Mouse (Mus musculus) MEL (cell line): ENCODE data around the gene Rxfp3. TPM values are rescaled to one million over a fixed set of nuclear protein-coding genes. Genes with fewer than 3 reads are reported as not detected.

ENCODE experiments used
- DNase-seq: peaks from one replicate; pipeline ENCODE4 v3.0.0; 2011; ENCODE audit warnings: low read depth, low spot score
- H3K27ac ChIP-seq: 2 replicates; pipeline ENCODE4 v1.5.1; 2012; ENCODE audit warnings: low read depth, mild to moderate bottlenecking, control low read depth, low read length, moderate library complexity; ENCODE audit not compliant: control insufficient read depth
- H3K27me3 ChIP-seq, 2 experiments: fragments of 150-350 bp in 1 of 2; sonication (generic) in 1 of 2; 2 replicates each; pipeline ENCODE4 v1.6.1; 2012; ENCODE audit warnings: low read length in 2 of 2, mild to moderate bottlenecking in 2 of 2, improper control_type of control experiment in 1 of 2, moderate library complexity in 1 of 2; ENCODE audit not compliant: insufficient read depth in 2 of 2, control insufficient read depth in 1 of 2
- H3K36me3 ChIP-seq, 2 experiments: 2 replicates each; pipeline ENCODE4 v1.6.1; 2012 to 2014; ENCODE audit warnings: low read length in 2 of 2, improper control_type of control experiment in 1 of 2, inconsistent platforms in 1 of 2, mild to moderate bottlenecking in 1 of 2; ENCODE audit not compliant: insufficient read depth in 2 of 2, control insufficient read depth in 1 of 2
- H3K4me1 ChIP-seq, 2 experiments: fragments of 150-350 bp in 1 of 2; sonication (generic) in 1 of 2; 2 replicates each; pipeline ENCODE4 v1.6.1; 2012; ENCODE audit warnings: low read length in 2 of 2, improper control_type of control experiment in 1 of 2, mild to moderate bottlenecking in 1 of 2; ENCODE audit not compliant: insufficient read depth in 2 of 2, control insufficient read depth in 1 of 2
- H3K4me3 ChIP-seq, 2 experiments: fragments of 150-350 bp in 1 of 2; sonication (generic) in 1 of 2; 2 replicates each; pipeline ENCODE4 v1.5.1; 2012; ENCODE audit warnings: low read depth in 2 of 2, low read length in 2 of 2, mild to moderate bottlenecking in 2 of 2, moderate library complexity in 2 of 2, control low read depth in 1 of 2, improper control_type of control experiment in 1 of 2; ENCODE audit not compliant: control insufficient read depth in 1 of 2, insufficient read depth in 1 of 2
- H3K79me2 ChIP-seq: 2 replicates; pipeline ENCODE4 v1.6.1; 2012; ENCODE audit warnings: mild to moderate bottlenecking, low read length, moderate library complexity; ENCODE audit not compliant: control insufficient read depth, poor library complexity, insufficient read depth
- H3K9ac ChIP-seq: 2 replicates; pipeline ENCODE4 v1.6.1; 2012; ENCODE audit warnings: low read depth, mild to moderate bottlenecking, control low read depth, low read length, moderate library complexity; ENCODE audit not compliant: control insufficient read depth, poor library complexity, severe bottlenecking
- H3K9me3 ChIP-seq: fragments of 150-350 bp; sonication (generic); replicated peaks from 2 replicates; pipeline ENCODE4 v1.6.1; 2012; ENCODE audit warnings: mild to moderate bottlenecking, low read length, improper control_type of control experiment, moderate library complexity; ENCODE audit not compliant: insufficient read depth
- CHD1 ChIP-seq: IDR thresholded peaks from 2 replicates; pipeline ENCODE4 v1.6.1; 2012; ENCODE audit warnings: low read depth, mild to moderate bottlenecking, inconsistent platforms, low read length, improper control_type of control experiment
- CHD2 ChIP-seq: IDR thresholded peaks from 2 replicates; pipeline ENCODE4 v1.6.1; 2011; ENCODE audit warnings: low read length, improper control_type of control experiment
- CTCF ChIP-seq, 3 experiments: IDR thresholded peaks in 2 of 3; conservative IDR thresholded peaks in 1 of 3; 2 replicates each; pipeline ENCODE4 v1.5.1; 2011 to 2012; ENCODE audit warnings: low read length in 3 of 3, low read depth in 2 of 3, mild to moderate bottlenecking in 2 of 3, improper control_type of control experiment in 1 of 3, inconsistent platforms in 1 of 3, mixed read lengths in 1 of 3, moderate library complexity in 1 of 3; ENCODE audit not compliant: control insufficient read depth in 1 of 3, insufficient read depth in 1 of 3, poor library complexity in 1 of 3, severe bottlenecking in 1 of 3
- E2F4 ChIP-seq: IDR thresholded peaks from 2 replicates; pipeline ENCODE4 v1.6.1; 2011; ENCODE audit warnings: low read depth, low read length, improper control_type of control experiment, borderline replicate concordance
- ELF1 ChIP-seq: IDR thresholded peaks from 2 replicates; pipeline ENCODE4 v1.6.1; 2014; ENCODE audit warnings: low read depth, mild to moderate bottlenecking, inconsistent platforms, low read length, improper control_type of control experiment, moderate library complexity
- GATA1 ChIP-seq: IDR thresholded peaks from 2 replicates; pipeline ENCODE4 v1.6.1; 2011; ENCODE audit warnings: low read depth, low read length, improper control_type of control experiment
- HCFC1 ChIP-seq: IDR thresholded peaks from 2 replicates; pipeline ENCODE4 v1.6.1; 2012; ENCODE audit warnings: low read depth, mild to moderate bottlenecking, inconsistent platforms, low read length, improper control_type of control experiment, moderate library complexity
- KAT2A ChIP-seq: conservative IDR thresholded peaks from 2 replicates; pipeline ENCODE4 v1.6.1; 2012; ENCODE audit warnings: low read depth, low read length, improper control_type of control experiment, inconsistent platforms
- MAX ChIP-seq: IDR thresholded peaks from 2 replicates; pipeline ENCODE4 v1.6.1; 2011; ENCODE audit warnings: low read length, improper control_type of control experiment
- MAZ ChIP-seq: IDR thresholded peaks from 2 replicates; pipeline ENCODE4 v1.6.1; 2012; ENCODE audit warnings: low read depth, mild to moderate bottlenecking, inconsistent platforms, low read length, improper control_type of control experiment
- MEF2A ChIP-seq: IDR thresholded peaks from 2 replicates; pipeline ENCODE4 v1.6.1; 2014; ENCODE audit warnings: low read depth, mild to moderate bottlenecking, inconsistent platforms, low read length, improper control_type of control experiment; ENCODE audit not compliant: poor library complexity, insufficient replicate concordance, severe bottlenecking; ENCODE audit errors: extremely low read depth
- MYB ChIP-seq: IDR thresholded peaks from 2 replicates; pipeline ENCODE4 v1.6.1; 2011; ENCODE audit warnings: mild to moderate bottlenecking, low read depth, low read length, improper control_type of control experiment
- NELFE ChIP-seq: IDR thresholded peaks from 2 replicates; pipeline ENCODE4 v1.6.1; 2011; ENCODE audit warnings: low read depth, low read length, improper control_type of control experiment
- NRF1 ChIP-seq: IDR thresholded peaks from 2 replicates; pipeline ENCODE4 v1.6.1; 2014; ENCODE audit warnings: low read depth, mild to moderate bottlenecking, inconsistent platforms, low read length, improper control_type of control experiment, moderate library complexity; ENCODE audit not compliant: poor library complexity, insufficient read depth, severe bottlenecking
- POLR2A ChIP-seq, 2 experiments: IDR thresholded peaks; 2 replicates each; pipeline ENCODE4 v1.6.1; 2011 to 2012; ENCODE audit warnings: low read length in 2 of 2, mild to moderate bottlenecking in 2 of 2, control low read depth in 1 of 2, improper control_type of control experiment in 1 of 2, low read depth in 1 of 2, moderate library complexity in 1 of 2; ENCODE audit not compliant: control insufficient read depth in 1 of 2, insufficient read depth in 1 of 2, poor library complexity in 1 of 2
- POLR2AphosphoS5 ChIP-seq: IDR thresholded peaks from 2 replicates; pipeline ENCODE4 v1.6.1; 2012; ENCODE audit warnings: low read depth, borderline replicate concordance, mild to moderate bottlenecking, inconsistent platforms, low read length, moderate library complexity, mixed read lengths
- RAD21 ChIP-seq: IDR thresholded peaks from 2 replicates; pipeline ENCODE4 v1.6.1; 2011; ENCODE audit warnings: mild to moderate bottlenecking, low read depth, low read length, improper control_type of control experiment
- RCOR1 ChIP-seq: IDR thresholded peaks from 2 replicates; pipeline ENCODE4 v1.6.1; 2012; ENCODE audit warnings: low read depth, mild to moderate bottlenecking, inconsistent platforms, low read length, improper control_type of control experiment
- SIN3A ChIP-seq: IDR thresholded peaks from 2 replicates; pipeline ENCODE4 v1.6.1; 2012; ENCODE audit warnings: low read length, improper control_type of control experiment, inconsistent platforms
- TAL1 ChIP-seq: IDR thresholded peaks from 2 replicates; pipeline ENCODE4 v1.6.1; 2012; ENCODE audit warnings: mild to moderate bottlenecking, inconsistent platforms, low read length, moderate library complexity, mixed read lengths
- TCF12 ChIP-seq: IDR thresholded peaks from 2 replicates; pipeline ENCODE4 v1.6.1; 2014; ENCODE audit warnings: low read depth, mild to moderate bottlenecking, inconsistent platforms, low read length, improper control_type of control experiment, moderate library complexity
- UBTF ChIP-seq: IDR thresholded peaks from 2 replicates; pipeline ENCODE4 v1.6.1; 2012; ENCODE audit warnings: low read depth, mild to moderate bottlenecking, inconsistent platforms, low read length, improper control_type of control experiment, moderate library complexity, borderline replicate concordance; ENCODE audit not compliant: insufficient read depth
- ZC3H11A ChIP-seq: IDR thresholded peaks from 2 replicates; pipeline ENCODE4 v1.6.1; 2012; ENCODE audit warnings: low read depth, mild to moderate bottlenecking, inconsistent platforms, low read length, improper control_type of control experiment
- ZNF384 ChIP-seq: IDR thresholded peaks from 2 replicates; pipeline ENCODE4 v1.6.1; 2012; ENCODE audit warnings: low read depth, mild to moderate bottlenecking, inconsistent platforms, low read length, improper control_type of control experiment
- polyA plus RNA-seq, 2 experiments: library from polyadenylated mRNA; stranded (reverse) in 1 of 2; unstranded in 1 of 2; fragments of >175 nt in 1 of 2; fragments of >200 nt in 1 of 2; gene quantifications; 2 replicates each; pipeline versions ENCODE4 v1.2.1 to v1.2.4; 2012; ENCODE audit warnings: low replicate concordance in 2 of 2, low read depth in 1 of 2; ENCODE audit not compliant: insufficient read length in 2 of 2, insufficient read depth in 1 of 2, missing spikeins in 1 of 2
- total RNA-seq: library from RNA; depleted of rRNA; stranded (reverse); fragments of 300-350 nt; gene quantifications from 2 replicates; pipeline ENCODE4 v1.2.3, GENCODE M21; 2012

The Rxfp3 gene
- total and polyA plus RNA-seq, 3 experiments: not detected

DNA sequence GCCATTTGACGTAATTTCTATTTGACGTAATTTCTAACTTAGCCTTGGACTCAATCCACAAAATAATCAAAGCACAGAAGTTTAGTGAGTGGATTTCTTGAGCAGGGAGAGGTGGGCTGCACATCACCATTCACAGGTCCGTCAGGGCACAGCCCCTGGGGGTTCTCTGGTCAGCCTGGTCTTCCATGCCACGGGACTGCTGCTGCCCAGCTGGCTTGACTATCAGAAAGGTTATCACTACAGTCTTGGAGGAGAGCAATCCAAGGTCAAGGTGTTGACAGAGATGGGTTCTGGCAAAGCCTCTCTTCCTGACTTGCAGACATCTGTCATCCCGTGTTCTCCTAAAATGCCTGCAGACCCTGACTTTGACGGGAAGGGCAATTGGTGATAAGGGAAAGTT is 33.1 kb downstream of the Rxfp3 start:
- H3K4me1 ChIP-seq: no peaks in the 10 kb centered on the region
- TF ChIP-seq CHD1: no peak
- TF ChIP-seq GATA1: no peak
- no peak for TF ChIP-seq RAD21
- no peak for TF ChIP-seq TCF12
- no peak for TF ChIP-seq HCFC1
- TF ChIP-seq E2F4: no peak
- no peak for TF ChIP-seq UBTF
- TF ChIP-seq ZC3H11A: no peak
- TF ChIP-seq NRF1: no peak
- no peak for TF ChIP-seq KAT2A
- TF ChIP-seq ELF1: no peak
- no peak for TF ChIP-seq CTCF (IDR thresholded peaks at IDR 0.05 in 2 of 3, conservative IDR thresholded peaks at IDR 0.05 in 1 of 3; ENCODE audit: control insufficient read depth in 1 of 3, insufficient read depth in 1 of 3, low read depth in 2 of 3, low read length in 3 of 3, poor library complexity in 1 of 3, severe bottlenecking in 1 of 3)
- no peak for TF ChIP-seq ZNF384
- TF ChIP-seq MYB: no peak
- no peak for TF ChIP-seq MAZ
- TF ChIP-seq NELFE: no peak
- TF ChIP-seq MAX: no peak
- no peak for TF ChIP-seq TAL1
- TF ChIP-seq SIN3A: no peak
- no peaks in the 10 kb centered on the region for H3K9me3 ChIP-seq
- no peaks in the 10 kb centered on the region for H3K36me3 ChIP-seq
- H3K4me3 ChIP-seq: no peak overlapping the region
- DNase-seq: no peak
- H3K79me2 ChIP-seq: no peaks in the 10 kb centered on the region
- no peak overlapping the region for H3K9ac ChIP-seq
- H3K27ac ChIP-seq: no peak overlapping the region
- no peaks in the 10 kb centered on the region for H3K27me3 ChIP-seq

DNA sequence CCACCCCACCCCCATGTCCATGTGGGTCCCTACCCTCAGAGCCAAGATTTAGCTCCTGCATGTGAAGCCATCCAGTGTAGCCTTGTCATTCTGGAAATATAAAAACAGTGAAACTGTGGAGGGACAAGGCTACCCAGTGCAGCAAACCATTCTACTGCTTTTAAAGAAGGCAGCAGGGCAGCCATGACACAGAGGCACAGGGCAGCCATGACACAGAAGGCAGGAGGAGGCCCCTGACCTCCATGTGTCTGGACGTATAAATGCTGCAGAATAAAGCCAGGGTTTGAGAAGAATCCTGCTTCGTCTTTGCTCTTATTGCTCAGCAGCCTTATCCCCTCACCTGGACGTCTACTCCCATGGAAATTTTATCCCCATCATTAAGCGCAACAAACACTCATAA is 34.0 kb downstream of the Rxfp3 start:
- H3K9me3 ChIP-seq: no peaks in the 10 kb centered on the region
- no peaks in the 10 kb centered on the region for H3K27me3 ChIP-seq
- TF ChIP-seq RCOR1: no peak
- no peak for TF ChIP-seq UBTF
- TF ChIP-seq CHD1: no peak
- TF ChIP-seq POLR2AphosphoS5: no peak
- no peak for TF ChIP-seq KAT2A
- no peak for TF ChIP-seq CHD2
- TF ChIP-seq MYB: no peak
- TF ChIP-seq ELF1: no peak
- TF ChIP-seq MEF2A: no peak
- TF ChIP-seq RAD21: no peak
- no peak for TF ChIP-seq POLR2A (IDR thresholded peaks at IDR 0.05; ENCODE audit: control insufficient read depth in 1 of 2, insufficient read depth in 1 of 2, low read depth in 1 of 2, low read length in 2 of 2, poor library complexity in 1 of 2)
- no peak overlapping the region for H3K27ac ChIP-seq
- H3K36me3 ChIP-seq: no peaks in the 10 kb centered on the region
- no peak overlapping the region for H3K4me3 ChIP-seq
- no peaks in the 10 kb centered on the region for H3K79me2 ChIP-seq
- H3K9ac ChIP-seq: no peak overlapping the region
- no peak for DNase-seq
- no peaks in the 10 kb centered on the region for H3K4me1 ChIP-seq
